Mouse (Mus musculus) CH12.LX (cell line): ENCODE results near the gene Col4a1. TPM values are rescaled to one million over a fixed set of nuclear protein-coding genes. Genes with fewer than 3 reads are reported as not detected.

ENCODE experiments used
- DNase-seq: peaks from one replicate; pipeline ENCODE4 v3.0.0-alpha.2; 2013; ENCODE audit errors: extremely low read depth
- H3K27ac ChIP-seq: 2 replicates; pipeline ENCODE4 v1.5.1; 2012; ENCODE audit warnings: low read depth, mild to moderate bottlenecking, control low read depth, moderate library complexity; ENCODE audit not compliant: insufficient read depth
- H3K27me3 ChIP-seq: replicated peaks from 2 replicates; pipeline ENCODE3; 2012; ENCODE audit warnings: inconsistent platforms
- H3K36me3 ChIP-seq, 2 experiments: replicated peaks in 1 of 2; 2 replicates each; pipeline versions ENCODE3 to v1.6.1; 2012; ENCODE audit warnings: inconsistent platforms in 1 of 2, low read length in 1 of 2, mild to moderate bottlenecking in 1 of 2, mixed read lengths in 1 of 2, moderate library complexity in 1 of 2; ENCODE audit not compliant: control insufficient read depth in 1 of 2, insufficient read depth in 1 of 2
- H3K4me1 ChIP-seq, 2 experiments: 2 replicates each; pipeline ENCODE4 v1.6.1; 2012; ENCODE audit warnings: inconsistent platforms in 1 of 2, moderate library complexity in 1 of 2; ENCODE audit not compliant: insufficient read depth in 2 of 2, control insufficient read depth in 1 of 2
- H3K4me2 ChIP-seq: 2 replicates; pipeline ENCODE4 v1.6.1; 2012; ENCODE audit warnings: low read depth, mild to moderate bottlenecking, control low read depth; ENCODE audit not compliant: poor library complexity, insufficient read depth, severe bottlenecking
- H3K4me3 ChIP-seq, 3 experiments: fragments of 150-350 bp in 1 of 3; sonication (generic) in 1 of 3; replicated peaks in 1 of 3; 2 replicates each; pipeline versions ENCODE3 to v1.5.1; 2011 to 2012; ENCODE audit warnings: low read depth in 2 of 3, low read length in 2 of 3, mild to moderate bottlenecking in 2 of 3, moderate library complexity in 2 of 3, control low read depth in 1 of 3, improper control_type of control experiment in 1 of 3, inconsistent platforms in 1 of 3, mixed read lengths in 1 of 3; ENCODE audit not compliant: poor library complexity in 1 of 3
- H3K79me2 ChIP-seq: replicated peaks from 2 replicates; pipeline ENCODE4 v1.6.1; 2012; ENCODE audit warnings: mild to moderate bottlenecking, moderate library complexity; ENCODE audit not compliant: control insufficient read depth, poor library complexity, insufficient read depth, severe bottlenecking; ENCODE audit errors: extremely low read depth
- H3K9ac ChIP-seq: 2 replicates; pipeline ENCODE4 v1.6.1; 2012; ENCODE audit warnings: low read depth, mild to moderate bottlenecking, control low read depth, moderate library complexity; ENCODE audit not compliant: insufficient read depth
- H3K9me3 ChIP-seq: replicated peaks from 2 replicates; pipeline ENCODE3; 2012; ENCODE audit warnings: low read length, inconsistent platforms, mixed read lengths
- CHD1 ChIP-seq: IDR thresholded peaks from 2 replicates; pipeline ENCODE4 v1.6.1; 2012; ENCODE audit warnings: low read depth, low read length, improper control_type of control experiment, inconsistent platforms
- CTCF ChIP-seq, 2 experiments: IDR thresholded peaks in 1 of 2; conservative IDR thresholded peaks in 1 of 2; 2 replicates each; pipeline ENCODE4 v1.5.1; 2011 to 2012; ENCODE audit warnings: low read depth in 2 of 2, low read length in 2 of 2, improper control_type of control experiment in 1 of 2, inconsistent platforms in 1 of 2, mild to moderate bottlenecking in 1 of 2, moderate library complexity in 1 of 2
- ELF1 ChIP-seq: IDR thresholded peaks from 2 replicates; pipeline ENCODE4 v1.6.1; 2014; ENCODE audit warnings: low read depth, mild to moderate bottlenecking, inconsistent platforms, low read length, improper control_type of control experiment
- EP300 ChIP-seq: IDR thresholded peaks from 2 replicates; pipeline ENCODE4 v1.6.1; 2011; ENCODE audit warnings: low read length, improper control_type of control experiment
- ETS1 ChIP-seq: conservative IDR thresholded peaks from 2 replicates; pipeline ENCODE4 v1.6.1; 2012; ENCODE audit warnings: low read depth, mild to moderate bottlenecking, inconsistent platforms, low read length, improper control_type of control experiment, moderate library complexity
- GABPA ChIP-seq: IDR thresholded peaks from 2 replicates; pipeline ENCODE4 v1.6.1; 2012; ENCODE audit warnings: low read depth, low read length, improper control_type of control experiment, inconsistent platforms; ENCODE audit not compliant: insufficient replicate concordance
- HCFC1 ChIP-seq: IDR thresholded peaks from 2 replicates; pipeline ENCODE4 v1.6.1; 2012; ENCODE audit warnings: low read depth, mild to moderate bottlenecking, inconsistent platforms, low read length, improper control_type of control experiment
- IRF4 ChIP-seq: IDR thresholded peaks from 2 replicates; pipeline ENCODE4 v1.6.1; 2014; ENCODE audit warnings: low read depth, mild to moderate bottlenecking, inconsistent platforms, low read length, improper control_type of control experiment
- JUN ChIP-seq: IDR thresholded peaks from 2 replicates; pipeline ENCODE4 v1.6.1; 2011; ENCODE audit warnings: low read depth, mild to moderate bottlenecking, low read length, improper control_type of control experiment, moderate library complexity; ENCODE audit not compliant: insufficient read depth
- JUND ChIP-seq: conservative IDR thresholded peaks from 2 replicates; pipeline ENCODE4 v1.6.1; 2011; ENCODE audit warnings: low read depth, low read length, improper control_type of control experiment
- MAFK ChIP-seq: IDR thresholded peaks from 2 replicates; pipeline ENCODE4 v1.6.1; 2011; ENCODE audit warnings: low read length, improper control_type of control experiment; ENCODE audit not compliant: insufficient replicate concordance
- MAX ChIP-seq: IDR thresholded peaks from 2 replicates; pipeline ENCODE4 v1.6.1; 2011; ENCODE audit warnings: low read length, improper control_type of control experiment
- MAZ ChIP-seq: IDR thresholded peaks from 2 replicates; pipeline ENCODE4 v1.6.1; 2012; ENCODE audit warnings: low read depth, mild to moderate bottlenecking, inconsistent platforms, low read length, improper control_type of control experiment, moderate library complexity
- MEF2A ChIP-seq: IDR thresholded peaks from 2 replicates; pipeline ENCODE4 v1.6.1; 2014; ENCODE audit warnings: low read depth, mild to moderate bottlenecking, inconsistent platforms, low read length, improper control_type of control experiment, borderline replicate concordance
- MYC ChIP-seq: IDR thresholded peaks from 2 replicates; pipeline ENCODE4 v1.6.1; 2011; ENCODE audit warnings: low read depth, mild to moderate bottlenecking, improper control_type of control experiment, low read length
- NELFE ChIP-seq: IDR thresholded peaks from 2 replicates; pipeline ENCODE4 v1.6.1; 2011; ENCODE audit warnings: low read depth, low read length, improper control_type of control experiment
- NRF1 ChIP-seq: IDR thresholded peaks from 2 replicates; pipeline ENCODE4 v1.6.1; 2014; ENCODE audit warnings: low read depth, mild to moderate bottlenecking, inconsistent platforms, low read length, improper control_type of control experiment, moderate library complexity
- PAX5 ChIP-seq: IDR thresholded peaks from 2 replicates; pipeline ENCODE4 v1.6.1; 2012; ENCODE audit warnings: low read length, inconsistent platforms, mixed read lengths
- POLR2AphosphoS2 ChIP-seq: IDR thresholded peaks from 2 replicates; pipeline ENCODE4 v1.6.1; 2011; ENCODE audit warnings: low read depth, low read length, improper control_type of control experiment
- RAD21 ChIP-seq: IDR thresholded peaks from 2 replicates; pipeline ENCODE4 v1.6.1; 2011; ENCODE audit warnings: low read depth, mild to moderate bottlenecking, low read length, improper control_type of control experiment, moderate library complexity
- RCOR1 ChIP-seq: conservative IDR thresholded peaks from 2 replicates; pipeline ENCODE4 v1.6.1; 2012; ENCODE audit warnings: low read depth, mild to moderate bottlenecking, inconsistent platforms, low read length, improper control_type of control experiment
- SIN3A ChIP-seq: IDR thresholded peaks from 2 replicates; pipeline ENCODE4 v1.6.1; 2012; ENCODE audit warnings: low read length, improper control_type of control experiment, inconsistent platforms
- TBP ChIP-seq: conservative IDR thresholded peaks from 2 replicates; pipeline ENCODE4 v1.6.1; 2011; ENCODE audit warnings: low read depth, low read length, improper control_type of control experiment
- UBTF ChIP-seq: IDR thresholded peaks from 2 replicates; pipeline ENCODE4 v1.6.1; 2012; ENCODE audit warnings: low read depth, mild to moderate bottlenecking, inconsistent platforms, low read length, improper control_type of control experiment, moderate library complexity
- USF1 ChIP-seq: IDR thresholded peaks from 2 replicates; pipeline ENCODE4 v1.6.1; 2014; ENCODE audit warnings: low read depth, mild to moderate bottlenecking, inconsistent platforms, low read length, improper control_type of control experiment
- USF2 ChIP-seq: conservative IDR thresholded peaks from 2 replicates; pipeline ENCODE4 v1.6.1; 2011; ENCODE audit warnings: low read depth, low read length, improper control_type of control experiment
- ZKSCAN1 ChIP-seq: IDR thresholded peaks from 2 replicates; pipeline ENCODE4 v1.6.1; 2012; ENCODE audit warnings: low read depth, inconsistent platforms, low read length, improper control_type of control experiment, borderline replicate concordance
- dilution Hi-C: fragments of 300-500 bp; cut with MboI; formaldehyde crosslinking; loops from 2 replicates; pipeline ENCODE4 v1.14.3; 2020; ENCODE audit warnings: low sequenced_read_pairs; ENCODE audit not compliant: extremely low pct_unique_long_range_greater_than_20kb, extremely low pct_ligation_motif_present
- in situ Hi-C: fragments of 300-500 bp; cut with MboI; formaldehyde crosslinking; loops from 3 replicates; pipeline ENCODE4 v1.14.3; 2019; ENCODE audit warnings: low sequenced_read_pairs, low pct_ligation_motif_present, low pct_unique_long_range_greater_than_20kb, mixed read lengths
- polyA plus RNA-seq: library from polyadenylated mRNA; unstranded; fragments of >175 nt; gene quantifications from 2 replicates; pipeline ENCODE4 v1.2.1, GENCODE M21; 2012; ENCODE audit warnings: low read depth; ENCODE audit not compliant: insufficient read length
- total RNA-seq, 2 experiments: library from RNA; depleted of rRNA; stranded (reverse); fragments of 300-350 nt in 1 of 2; fragments of >200 nt in 1 of 2; gene quantifications; 2 replicates each; pipeline ENCODE4 v1.2.3; 2012 to 2014

Col4a1 gene
- total and polyA plus RNA-seq, 3 experiments: 0.04 to 0.27 (median 0.13) TPM

DNA sequence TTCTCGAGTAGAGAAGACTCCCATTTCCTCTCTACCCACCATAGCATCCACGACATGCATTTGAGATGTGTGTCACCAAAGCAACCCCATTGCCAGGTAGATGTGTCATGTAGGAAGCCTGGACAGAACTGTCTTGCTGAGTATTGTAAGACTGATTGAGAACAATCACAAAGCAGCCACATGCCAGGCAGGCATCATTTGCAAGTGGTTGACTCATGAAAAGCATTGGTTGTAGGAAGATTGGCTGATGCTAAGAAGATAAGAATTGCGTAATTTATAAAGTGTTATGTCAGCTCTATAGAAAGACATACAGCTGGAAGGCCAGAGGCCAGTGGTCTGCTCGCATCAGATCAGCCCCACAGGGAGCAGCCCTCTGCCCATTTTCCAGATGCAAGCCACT is 22.6 kb upstream of the Col4a1 start:
- in situ Hi-C loops: no loop called here
- Histone ChIP-seq H3K27me3 (peaks cover 10% of the 10 kb centered on the region), H3K4me2 (no peak overlapping the region)

DNA sequence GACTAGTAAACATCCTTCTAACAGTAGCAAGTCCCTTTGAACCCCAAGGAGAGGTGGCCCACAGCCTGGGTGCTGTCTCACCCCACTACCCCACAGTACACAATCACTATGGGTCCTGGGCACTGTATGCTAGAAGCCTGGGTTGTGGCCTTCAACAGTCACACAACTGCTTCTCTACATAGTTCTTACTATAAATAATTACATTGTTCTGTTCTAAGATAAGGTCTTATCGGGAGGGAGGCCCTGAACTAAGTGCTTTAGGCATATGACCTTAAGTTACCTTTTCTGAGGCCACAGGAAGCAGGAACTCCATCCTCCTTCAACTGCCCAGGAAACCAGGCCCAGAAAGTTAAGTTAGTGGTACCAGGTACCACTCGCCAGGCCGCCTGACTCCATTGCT is 21.9 kb upstream of the Col4a1 start:
- H3K4me2 ChIP-seq: no peak overlapping the region
- peaks cover 9% of the 10 kb centered on the region for H3K27me3 ChIP-seq
- no peaks in the 10 kb centered on the region for H3K79me2 ChIP-seq
- in situ Hi-C loops: no loop called here
- H3K9me3 ChIP-seq: peaks cover 3% of the 10 kb centered on the region
- DNase-seq: no peak
- dilution Hi-C loops: no loop called here
- TF ChIP-seq SIN3A (no peak), ZKSCAN1 (no peak), HCFC1 (no peak), ELF1 (no peak), IRF4 (no peak), NRF1 (no peak), JUN (no peak), TBP (no peak), USF2 (no peak), USF1 (no peak), POLR2AphosphoS2 (no peak), JUND (no peak), RCOR1 (no peak), MAFK (no peak), UBTF (no peak), MAX (no peak), CHD1 (no peak), MEF2A (no peak), CTCF (conservative IDR thresholded peaks at IDR 0.05 in 1 of 2, IDR thresholded peaks at IDR 0.05 in 1 of 2; ENCODE audit: low read depth in 2 of 2, low read length in 2 of 2) (no peak), PAX5 (no peak)
- H3K36me3 ChIP-seq: no peaks in the 10 kb centered on the region
- peaks cover 15 to 33% of the 10 kb centered on the region in 2 experiments for H3K4me1 ChIP-seq
- no peak overlapping the region for H3K27ac ChIP-seq
- H3K9ac ChIP-seq: no peak overlapping the region
- H3K4me3 ChIP-seq: no peak overlapping the region

More for the DNA sequence above, 22.6 kb upstream of the Col4a1 start:
- TF ChIP-seq NELFE (no peak), SIN3A (no peak), MYC (no peak), RAD21 (no peak), USF1 (no peak), GABPA (no peak), POLR2AphosphoS2 (no peak), EP300 (no peak), TBP (no peak), MAX (no peak), CHD1 (no peak), CTCF (conservative IDR thresholded peaks at IDR 0.05 in 1 of 2, IDR thresholded peaks at IDR 0.05 in 1 of 2; ENCODE audit: low read depth in 2 of 2, low read length in 2 of 2) (no peak), ETS1 (no peak), USF2 (no peak), JUN (no peak), JUND (no peak), MAFK (no peak), MAZ (no peak), IRF4 (no peak)
- Histone ChIP-seq H3K36me3 (no peaks in the 10 kb centered on the region), H3K4me3 (no peak overlapping the region), H3K27ac (no peak overlapping the region), H3K9ac (no peak overlapping the region), H3K4me1 (peaks cover 15 to 33% of the 10 kb centered on the region in 2 experiments), H3K9me3 (peaks cover 3% of the 10 kb centered on the region), H3K79me2 (no peaks in the 10 kb centered on the region)
- dilution Hi-C loops: no loop called here
- no peak for DNase-seq
